In the genomic region with DNA sequence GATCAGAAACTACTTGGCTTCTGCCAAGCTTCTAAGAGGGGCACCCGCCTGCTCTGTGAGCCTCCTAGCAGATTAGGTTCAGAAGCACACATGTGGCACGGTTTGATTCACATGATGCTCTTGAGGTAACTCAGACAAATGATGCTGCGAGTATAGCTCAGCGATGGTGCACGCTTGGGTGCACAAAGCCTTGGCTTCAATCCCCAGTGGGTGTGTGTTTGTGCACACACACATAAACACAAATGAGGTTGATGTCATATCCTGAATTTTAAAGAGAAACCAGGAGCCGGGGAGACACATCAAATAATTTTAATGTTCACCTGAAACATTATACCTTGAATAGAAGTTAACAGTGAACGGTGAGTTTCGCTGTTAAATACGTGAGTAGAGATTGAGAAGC, we compare ENCODE assay signal across 7 mouse cellular contexts. TPM values are rescaled to one million over a fixed set of nuclear protein-coding genes. Genes with fewer than 3 reads are reported as not detected.
DNase-seq lines count a peak whose midpoint lies in the region; ATAC-seq lines count a peak whose summit lies in the region.

No protein-coding gene starts in this region.

- no peak for DNase-seq in liver, embryonic 11.5 days (ENCODE audit: low spot score)
- no peak for DNase-seq in liver
- DNase-seq in embryonic facial prominence, embryonic 10.5 days (ENCODE audit: low spot score) = no peak

- peaks cover 6% of the 10 kb centered on the region; the same call in 1 of the 2 replicates for H3K4me1 ChIP-seq in liver, embryonic 11.5 days (replicated peaks; ENCODE audit: control insufficient read depth, insufficient read depth, low read length)
- H3K4me1 ChIP-seq in embryonic facial prominence, embryonic 10.5 days = peaks cover 37% of the 10 kb centered on the region
- H3K4me1 ChIP-seq in hindbrain, embryonic 15.5 days (replicated peaks) = peaks cover 17% of the 10 kb centered on the region
- H3K4me1 ChIP-seq in neural tube, embryonic 15.5 days = peaks cover 26% of the 10 kb centered on the region

- H3K27ac ChIP-seq in liver, embryonic 11.5 days (ENCODE audit: low read depth, low read length) = no peak overlapping the region
- H3K27ac ChIP-seq in embryonic facial prominence, embryonic 10.5 days (replicated peaks) = no peak overlapping the region
- H3K27ac ChIP-seq in hindbrain, embryonic 15.5 days (replicated peaks) = peak overlapping the region; percentile 70
- H3K27ac ChIP-seq in neural tube, embryonic 15.5 days (replicated peaks) = peak overlapping the region; percentile 64; the same call in 1 of the 2 replicates

- H3K4me2 ChIP-seq in liver, embryonic 11.5 days = 0 out of 2 replicates have a peak overlapping the region, but pooled peaks have one; percentile 44
- peak overlapping the region; percentile 63 for H3K4me2 ChIP-seq in hindbrain, embryonic 15.5 days
- H3K4me2 ChIP-seq in neural tube, embryonic 15.5 days = peak overlapping the region; percentile 62

- WGBS in liver, embryonic 11.5 days = 78% methylated on average over 9 of the region's 9 CpGs
- 77% methylated on average over 9 of the region's 9 CpGs for WGBS in embryonic facial prominence, embryonic 10.5 days
- WGBS in hindbrain, embryonic 15.5 days = 47% methylated on average over 9 of the region's 9 CpGs
- WGBS in neural tube, embryonic 15.5 days = 47% methylated on average over 9 of the region's 9 CpGs

- H3K4me3 ChIP-seq in liver, embryonic 11.5 days (ENCODE audit: low read depth, low read length) = no peak overlapping the region
- H3K4me3 ChIP-seq in embryonic facial prominence, embryonic 10.5 days = 0 out of 2 replicates have a peak overlapping the region, but pooled peaks have one; percentile 25
- peak overlapping the region; percentile 32 for H3K4me3 ChIP-seq in hindbrain, embryonic 15.5 days
- H3K4me3 ChIP-seq in neural tube, embryonic 15.5 days (replicated peaks) = peak overlapping the region; percentile 29

- H3K27me3 ChIP-seq in liver, embryonic 11.5 days (replicated peaks; ENCODE audit: control insufficient read depth, insufficient read depth, low read length) = no peaks in the 10 kb centered on the region
- H3K27me3 ChIP-seq in embryonic facial prominence, embryonic 10.5 days (replicated peaks; ENCODE audit: low read depth, poor library complexity, severe bottlenecking) = no peaks in the 10 kb centered on the region
- H3K27me3 ChIP-seq in hindbrain, embryonic 15.5 days = no peaks in the 10 kb centered on the region
- H3K27me3 ChIP-seq in neural tube, embryonic 15.5 days (replicated peaks) = no peaks in the 10 kb centered on the region

- no peaks in the 10 kb centered on the region for H3K9me3 ChIP-seq in liver, embryonic 11.5 days (ENCODE audit: control insufficient read depth, low read length)
- no peaks in the 10 kb centered on the region for H3K9me3 ChIP-seq in embryonic facial prominence, embryonic 10.5 days
- no peaks in the 10 kb centered on the region for H3K9me3 ChIP-seq in hindbrain, embryonic 15.5 days
- H3K9me3 ChIP-seq in neural tube, embryonic 15.5 days (replicated peaks) = no peaks in the 10 kb centered on the region

- no peak for ATAC-seq in liver, embryonic 11.5 days (replicated peaks; ENCODE audit: low FRiP score)
- peak; percentile 20; the same call in 1 of the 2 replicates for ATAC-seq in hindbrain, embryonic 15.5 days (ENCODE audit: low FRiP score, low read depth)
- ATAC-seq in neural tube, embryonic 15.5 days (ENCODE audit: low FRiP score) = peak; percentile 37; the same call in 1 of the 2 replicates
- ATAC-seq in CD4-positive, CD25-positive, alpha-beta regulatory T cell, adult 4 months = no peak
- no peak for ATAC-seq in megakaryocyte progenitor cell, adult 5-6 weeks (replicated peaks; ENCODE audit: poor library complexity)

- no peak overlapping the region for H3K9ac ChIP-seq in liver, embryonic 11.5 days (ENCODE audit: low read depth, low read length)
- 0 out of 2 replicates have a peak overlapping the region, but pooled peaks have one; percentile 13 for H3K9ac ChIP-seq in hindbrain, embryonic 15.5 days
- 0 out of 2 replicates have a peak overlapping the region, but pooled peaks have one; percentile 40 for H3K9ac ChIP-seq in neural tube, embryonic 15.5 days (replicated peaks)

- H3K36me3 ChIP-seq in liver, embryonic 11.5 days (ENCODE audit: control insufficient read depth, insufficient read depth, low read length) = no peaks in the 10 kb centered on the region
- H3K36me3 ChIP-seq in embryonic facial prominence, embryonic 10.5 days (replicated peaks) = no peaks in the 10 kb centered on the region
- H3K36me3 ChIP-seq in hindbrain, embryonic 15.5 days = no peaks in the 10 kb centered on the region
- H3K36me3 ChIP-seq in neural tube, embryonic 15.5 days = no peaks in the 10 kb centered on the region

RNA-seq across cellular contexts. Expression of gene Ttc7b, which starts 6.6 kb away (rescaled TPM):
- 5.6 and 6.2 TPM in 2 replicates for polyA plus RNA-seq in liver, embryonic 11.5 days (2014; fragmentation: Nextera tagmentation; extraction: Ambion mirVana)
- 4.2 and 4.6 TPM in 2 replicates for polyA plus RNA-seq in embryonic facial prominence, embryonic 10.5 days (2016; fragmentation: Nextera tagmentation; extraction: Ambion mirVana)
- 10.1 and 10.8 TPM in 2 replicates for polyA plus RNA-seq in hindbrain, embryonic 15.5 days (2015; fragmentation: Nextera tagmentation; extraction: Ambion mirVana)
- polyA plus RNA-seq in neural tube, embryonic 15.5 days (2015; fragmentation: Nextera tagmentation; extraction: Ambion mirVana) = 7.3 and 10.2 TPM in 2 replicates
- polyA plus RNA-seq in CD4-positive, CD25-positive, alpha-beta regulatory T cell, adult 4 months (2017; shearing (Covaris generic)) = 1 to 10 TPM; 3.4 to 5.1 TPM
- total RNA-seq in megakaryocyte progenitor cell, adult 5-6 weeks (2015) = 24.3 and 28.8 TPM in 2 replicates
- total RNA-seq in megakaryocyte progenitor cell, adult 5-6 weeks (2017) = 13.3 and 16.5 TPM in 2 replicates

Comparison
In these comparisons a context has a peak if more than half of its experiments do, and no peak if none do; other contexts are left out.
1. ATAC-seq: peak in hindbrain, embryonic 15.5 days (single experiment) and neural tube, embryonic 15.5 days (single experiment); none in liver, embryonic 11.5 days (single experiment), CD4-positive, CD25-positive, alpha-beta regulatory T cell, adult 4 months (single experiment) and megakaryocyte progenitor cell, adult 5-6 weeks (single experiment).
2. H3K27ac ChIP-seq: peak in hindbrain, embryonic 15.5 days (single experiment) and neural tube, embryonic 15.5 days (single experiment); none in liver, embryonic 11.5 days (single experiment) and embryonic facial prominence, embryonic 10.5 days (single experiment).
3. Peak in every context shown above with its lines, with median percentiles within 50 percentile points of each other: H3K4me2 ChIP-seq.